8 mouse cellular contexts compared by ENCODE assay signal in the genomic region with DNA sequence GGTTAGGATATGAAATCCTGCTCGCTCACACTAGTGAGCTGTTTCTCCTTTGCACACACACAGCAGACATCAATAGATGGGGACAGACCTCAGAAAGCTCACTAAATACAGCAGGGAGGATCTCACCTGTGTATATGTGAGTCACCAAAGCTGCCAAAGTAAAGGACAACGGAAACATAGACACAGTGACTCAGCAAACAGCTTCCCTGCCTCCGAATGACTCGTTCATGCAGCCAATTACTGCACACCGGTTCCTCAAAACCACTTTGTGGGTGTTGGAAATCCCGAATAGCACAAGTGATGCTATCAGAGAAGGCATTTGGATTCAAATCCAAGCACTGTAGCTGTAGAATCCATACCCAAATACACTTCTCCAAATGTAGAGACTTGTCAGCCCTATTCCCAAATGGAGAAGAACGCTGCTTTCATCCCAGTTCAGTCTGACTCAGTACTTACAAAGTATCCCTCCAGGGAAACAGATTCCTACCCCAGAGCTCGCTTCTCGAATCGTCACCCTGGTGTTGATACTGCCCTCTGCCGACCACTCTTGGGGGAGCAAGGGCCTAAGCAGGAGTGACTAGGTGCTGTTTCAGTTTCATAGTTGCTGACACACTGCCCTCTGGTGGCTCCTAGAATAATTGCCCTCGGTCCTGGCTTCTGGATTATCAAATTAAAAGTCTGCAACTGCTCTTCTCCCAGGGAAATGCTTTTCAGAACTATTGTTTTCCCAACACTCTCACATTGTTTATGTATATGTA.
DNase-seq lines count a peak whose midpoint lies in the region; ATAC-seq and TF ChIP-seq lines count a peak whose summit lies in the region.

No protein-coding gene starts in this region.

- ATAC-seq in G1E (ENCODE audit: extremely low read depth, insufficient number of reproducible peaks, low FRiP score, poor library complexity, severe bottlenecking), result peak; percentile 46
- ATAC-seq in forebrain, embryonic 15.5 days (replicated peaks), result peak; percentile 72
- ATAC-seq in lung, embryonic 16.5 days (ENCODE audit: low read depth), result peak; percentile 82

- no peaks in the 10 kb centered on the region for H3K36me3 ChIP-seq in G1E (replicated peaks)
- H3K36me3 ChIP-seq in forebrain, embryonic 15.5 days, result no peaks in the 10 kb centered on the region
- no peaks in the 10 kb centered on the region for H3K36me3 ChIP-seq in lung, embryonic 16.5 days (ENCODE audit: control insufficient read depth, insufficient read depth, low read length)

- H3K4me2 ChIP-seq in forebrain, embryonic 15.5 days (replicated peaks), result no peak overlapping the region
- no peak overlapping the region for H3K4me2 ChIP-seq in lung, embryonic 16.5 days (ENCODE audit: low read depth, low read length)

- H3K9ac ChIP-seq in forebrain, embryonic 15.5 days (replicated peaks), result no peak overlapping the region
- H3K9ac ChIP-seq in lung, embryonic 16.5 days (ENCODE audit: low read length), result no peak overlapping the region

- H3K4me3 ChIP-seq in G1E (ENCODE audit: low read depth, low read length), result no peak overlapping the region
- no peak overlapping the region for H3K4me3 ChIP-seq in forebrain, embryonic 15.5 days
- no peak overlapping the region for H3K4me3 ChIP-seq in lung, embryonic 16.5 days (ENCODE audit: low read length)

- 51% methylated on average over 12 of the region's 12 CpGs for WGBS in forebrain, embryonic 15.5 days
- 43% methylated on average over 12 of the region's 12 CpGs for WGBS in lung, embryonic 16.5 days

- DNase-seq in G1E (ENCODE audit: low spot score), result no peak
- DNase-seq in c-Kit-positive CD71-positive TER-119-positive erythroid progenitor cells, embryonic 14.5 days (ENCODE audit: low spot score), result peak; percentile 67
- DNase-seq in heart, postnatal 25 days (ENCODE audit: low spot score), result peak; percentile 79
- peak; percentile 98 for DNase-seq in layer of hippocampus, adult 11-12 months (ENCODE audit: low spot score)
- DNase-seq in retina, embryonic 14.5 days (ENCODE audit: low spot score), result peak; percentile 95
- DNase-seq in thymus, postnatal 25 days, result peak; percentile 91

- no peaks in the 10 kb centered on the region for H3K4me1 ChIP-seq in G1E (ENCODE audit: insufficient read depth, low read depth, low read length)
- no peaks in the 10 kb centered on the region for H3K4me1 ChIP-seq in forebrain, embryonic 15.5 days
- no peaks in the 10 kb centered on the region for H3K4me1 ChIP-seq in lung, embryonic 16.5 days (replicated peaks; ENCODE audit: control insufficient read depth, insufficient read depth, low read length)

- H3K9me3 ChIP-seq in G1E (replicated peaks), result peaks cover 35% of the 10 kb centered on the region
- no peaks in the 10 kb centered on the region for H3K9me3 ChIP-seq in forebrain, embryonic 15.5 days
- no peaks in the 10 kb centered on the region for H3K9me3 ChIP-seq in lung, embryonic 16.5 days (ENCODE audit: control insufficient read depth, low read length)

- no peaks in the 10 kb centered on the region for H3K27me3 ChIP-seq in G1E (ENCODE audit: insufficient read depth, low read length)
- no peaks in the 10 kb centered on the region for H3K27me3 ChIP-seq in forebrain, embryonic 15.5 days
- no peaks in the 10 kb centered on the region for H3K27me3 ChIP-seq in lung, embryonic 16.5 days (ENCODE audit: control insufficient read depth, insufficient read depth, low read depth, low read length)

- no peak for TF ChIP-seq CTCF in G1E (IDR thresholded peaks at IDR 0.05; ENCODE audit: low read depth, low read length)

- H3K27ac ChIP-seq in forebrain, embryonic 15.5 days (replicated peaks), result no peak overlapping the region
- H3K27ac ChIP-seq in lung, embryonic 16.5 days (ENCODE audit: low read length), result no peak overlapping the region

- intact Hi-C loops in heart, postnatal 25 days (cut with DNase I), result loop anchor here (1.0 to 10.0 kb wide), 5 partner anchors 33 to 371 kb away; no protein-coding TSS in a partner anchor
